Mouse (Mus musculus) hindbrain, embryonic 11.5 days (tissue): Measurements from ENCODE around the gene Dab2ip. TPM values are rescaled to one million over a fixed set of nuclear protein-coding genes. Genes with fewer than 3 reads are reported as not detected.

Source experiments
- ATAC-seq: fragments of 200-750 bp; cut with Nextera tagmentation; 2 replicates; pipeline ENCODE4 v1.8.0; 2017; ENCODE audit warnings: mild to moderate bottlenecking, moderate TSS enrichment, moderate library complexity; ENCODE audit not compliant: low FRiP score
- DNase-seq: peaks from one replicate; pipeline ENCODE4 v3.0.0-alpha.2; 2015; ENCODE audit warnings: low spot score
- H3K27ac ChIP-seq: fragments of 300-500 bp; sonication (generic); 2 replicates; pipeline ENCODE4 v1.5.1; 2014; ENCODE audit warnings: mild to moderate bottlenecking, low read depth, low read length
- H3K27me3 ChIP-seq: fragments of 300-500 bp; sonication (generic); 2 replicates; pipeline ENCODE4 v1.6.1; 2014; ENCODE audit warnings: mild to moderate bottlenecking, low read length, moderate library complexity, mixed read lengths; ENCODE audit not compliant: control insufficient read depth, insufficient read depth
- H3K36me3 ChIP-seq: fragments of 300-500 bp; sonication (generic); 2 replicates; pipeline ENCODE4 v1.6.1; 2014; ENCODE audit warnings: mild to moderate bottlenecking, low read length, moderate library complexity, mixed read lengths; ENCODE audit not compliant: control insufficient read depth, insufficient read depth
- H3K4me1 ChIP-seq: fragments of 300-500 bp; sonication (generic); replicated peaks from 2 replicates; pipeline ENCODE4 v1.6.1; 2014; ENCODE audit warnings: low read length, mixed read lengths; ENCODE audit not compliant: control insufficient read depth, insufficient read depth
- H3K4me2 ChIP-seq: fragments of 300-500 bp; sonication (generic); replicated peaks from 2 replicates; pipeline ENCODE4 v1.6.1; 2014; ENCODE audit warnings: mild to moderate bottlenecking, low read depth, low read length
- H3K4me3 ChIP-seq: fragments of 300-500 bp; sonication (generic); 2 replicates; pipeline ENCODE4 v1.5.1; 2014; ENCODE audit warnings: low read depth, low read length
- H3K9ac ChIP-seq: fragments of 300-500 bp; sonication (generic); 2 replicates; pipeline ENCODE4 v1.6.1; 2014; ENCODE audit warnings: low read depth, low read length
- H3K9me3 ChIP-seq: fragments of 300-500 bp; sonication (generic); 2 replicates; pipeline ENCODE4 v1.6.1; 2016; ENCODE audit warnings: low read length; ENCODE audit not compliant: control insufficient read depth
- WGBS: fragments of 180-500 bp; shearing (Covaris S2); extraction: QIAGEN DNeasy Blood & Tissue Kit; methylation state at CpG from one replicate; pipeline ENCODE4 v1.1.7; 2014; 5-methylcytosine and 5-hydroxymethylcytosine counted together
- polyA plus RNA-seq: library from polyadenylated mRNA; unstranded; fragments of >200 nt; fragmentation: Nextera tagmentation; extraction: Ambion mirVana; gene quantifications from 2 replicates; pipeline ENCODE4 v1.2.1, GENCODE M21; 2014

Dab2ip gene
- polyA plus RNA-seq, 1 experiment from 2014 or later = 37.8 TPM

DNA sequence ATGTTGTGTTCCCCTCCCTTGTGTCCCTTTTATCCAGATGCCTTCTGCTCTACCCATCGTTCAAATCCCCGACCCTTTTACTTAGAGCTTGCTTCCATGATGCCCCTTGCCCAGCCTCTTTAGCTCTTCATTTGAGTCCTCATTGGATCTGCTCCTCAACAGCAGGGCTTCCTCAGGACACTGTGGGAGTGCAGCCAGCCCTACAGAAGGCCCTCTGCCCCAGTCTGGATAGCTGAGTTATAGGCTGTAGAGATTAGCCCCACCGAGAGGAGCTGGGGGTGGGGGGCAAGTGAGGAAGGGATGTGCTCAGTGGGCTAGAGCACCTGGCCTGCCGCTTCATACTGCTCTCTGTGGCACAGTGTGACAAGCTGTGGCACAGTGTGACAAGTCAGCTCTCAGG is 120.4 kb downstream of the Dab2ip start:
- H3K27ac ChIP-seq = peak overlapping the region; percentile 10
- no peak overlapping the region for H3K4me2 ChIP-seq
- H3K9me3 ChIP-seq = no peaks in the 10 kb centered on the region
- no peaks in the 10 kb centered on the region for H3K36me3 ChIP-seq
- no peaks in the 10 kb centered on the region for H3K27me3 ChIP-seq
- ATAC-seq = no peak
- no peak for DNase-seq
- H3K4me1 ChIP-seq = peaks cover 19% of the 10 kb centered on the region
- peak overlapping the region; percentile 21; the same call in 1 of the 2 replicates for H3K9ac ChIP-seq
- no peak overlapping the region for H3K4me3 ChIP-seq
- 44% methylated on average over 4 of the region's 4 CpGs for WGBS

DNA sequence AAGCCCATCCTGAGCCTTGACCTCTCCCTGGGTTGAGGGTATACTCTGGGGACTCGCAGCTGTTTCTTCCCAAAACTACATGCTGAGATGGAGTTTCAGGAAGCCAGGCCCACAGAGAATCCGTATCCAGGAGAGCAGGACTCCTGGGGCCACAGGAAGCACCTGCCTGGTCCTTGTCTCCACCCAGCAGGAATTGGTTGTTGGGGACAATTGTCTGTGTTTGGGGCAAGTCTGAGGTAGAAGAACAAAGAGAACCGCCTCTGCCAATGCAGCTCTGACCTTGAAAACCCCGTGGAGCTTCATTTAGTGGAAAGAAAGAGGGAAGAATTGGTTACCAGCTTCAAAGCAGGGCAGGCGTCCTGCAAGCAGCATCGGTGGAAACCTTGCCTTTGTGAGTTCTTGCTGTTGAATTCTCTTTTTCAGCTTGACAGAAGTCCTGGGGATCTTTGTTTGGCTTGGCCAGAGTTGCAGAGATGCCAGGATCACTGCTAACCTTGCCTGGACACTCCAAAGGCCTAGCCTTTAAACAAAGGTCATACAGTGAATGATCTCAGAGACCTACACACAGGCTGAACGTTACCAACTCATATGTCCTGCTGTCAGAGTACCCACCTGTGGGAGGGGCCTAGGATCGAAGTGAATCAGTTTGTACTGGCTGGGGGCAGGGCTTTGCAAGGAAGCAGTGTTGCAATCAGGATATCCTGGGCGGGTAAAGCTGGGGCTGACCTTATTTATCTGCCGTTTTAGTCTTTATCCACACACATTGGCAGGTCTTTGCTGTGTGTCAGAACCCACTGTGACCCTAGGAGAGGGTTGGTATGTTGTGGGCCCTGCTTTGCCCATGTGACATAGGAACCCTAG is 122.0 kb downstream of the Dab2ip start:
- no peak for ATAC-seq
- 23% methylated on average over 10 of the region's 10 CpGs for WGBS
- Histone ChIP-seq H3K4me1 (peaks cover 20% of the 10 kb centered on the region), H3K9me3 (no peaks in the 10 kb centered on the region), H3K9ac (no peak overlapping the region), H3K4me3 (no peak overlapping the region), H3K4me2 (no peak overlapping the region), H3K27ac (no peak overlapping the region), H3K36me3 (no peaks in the 10 kb centered on the region), H3K27me3 (no peaks in the 10 kb centered on the region)
- DNase-seq = no peak

DNA sequence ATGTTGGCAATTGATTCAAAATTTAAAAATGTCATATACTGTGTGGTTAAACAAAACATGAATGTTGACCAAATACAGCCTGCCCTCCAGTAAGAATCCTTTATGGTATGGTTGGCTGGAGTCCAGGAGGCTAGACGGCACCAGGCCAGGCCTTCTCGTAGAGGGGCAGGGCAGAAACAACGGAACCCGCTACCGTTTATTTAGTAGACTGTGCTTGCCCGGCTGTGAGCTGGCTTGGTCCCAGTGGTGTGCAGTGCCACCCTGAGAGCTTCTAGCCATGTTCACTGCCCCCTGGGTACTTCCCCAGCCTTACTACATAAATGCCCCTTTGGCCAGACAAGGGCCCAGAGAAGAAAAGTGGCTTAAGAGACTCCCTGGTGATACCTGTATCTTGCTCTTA is 122.8 kb downstream of the Dab2ip start:
- WGBS = 76% methylated on average over 6 of the region's 6 CpGs
- H3K27ac ChIP-seq = no peak overlapping the region
- no peak for DNase-seq

DNA sequence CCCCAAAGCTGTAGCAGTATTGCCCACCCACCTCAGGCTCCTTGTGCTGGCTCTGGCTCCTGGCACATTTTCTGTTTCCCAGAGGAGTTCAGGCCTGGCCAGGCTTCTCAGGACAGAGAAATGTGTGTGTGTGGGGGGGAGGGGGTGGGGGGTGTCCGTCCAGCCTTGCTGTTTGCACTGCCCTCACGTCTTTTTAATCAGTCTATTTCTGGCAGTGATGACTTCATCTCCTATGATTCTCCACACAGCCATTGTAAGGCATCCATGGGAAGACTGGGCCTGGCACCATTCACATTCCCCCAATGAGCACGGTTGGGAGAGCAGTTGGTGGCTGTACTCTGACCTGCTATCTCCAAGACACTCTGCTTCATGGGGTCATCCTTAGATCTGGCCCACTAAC is 125.9 kb downstream of the Dab2ip start:
- 34% methylated on average over 3 of the region's 3 CpGs for WGBS
- no peak overlapping the region for H3K4me3 ChIP-seq

More for the DNA sequence above, 122.8 kb downstream of the Dab2ip start:
- Histone ChIP-seq H3K27me3 (no peaks in the 10 kb centered on the region), H3K4me2 (no peak overlapping the region), H3K36me3 (no peaks in the 10 kb centered on the region), H3K9me3 (no peaks in the 10 kb centered on the region), H3K9ac (no peak overlapping the region), H3K4me1 (peaks cover 18% of the 10 kb centered on the region), H3K4me3 (no peak overlapping the region)
- no peak for ATAC-seq

DNA sequence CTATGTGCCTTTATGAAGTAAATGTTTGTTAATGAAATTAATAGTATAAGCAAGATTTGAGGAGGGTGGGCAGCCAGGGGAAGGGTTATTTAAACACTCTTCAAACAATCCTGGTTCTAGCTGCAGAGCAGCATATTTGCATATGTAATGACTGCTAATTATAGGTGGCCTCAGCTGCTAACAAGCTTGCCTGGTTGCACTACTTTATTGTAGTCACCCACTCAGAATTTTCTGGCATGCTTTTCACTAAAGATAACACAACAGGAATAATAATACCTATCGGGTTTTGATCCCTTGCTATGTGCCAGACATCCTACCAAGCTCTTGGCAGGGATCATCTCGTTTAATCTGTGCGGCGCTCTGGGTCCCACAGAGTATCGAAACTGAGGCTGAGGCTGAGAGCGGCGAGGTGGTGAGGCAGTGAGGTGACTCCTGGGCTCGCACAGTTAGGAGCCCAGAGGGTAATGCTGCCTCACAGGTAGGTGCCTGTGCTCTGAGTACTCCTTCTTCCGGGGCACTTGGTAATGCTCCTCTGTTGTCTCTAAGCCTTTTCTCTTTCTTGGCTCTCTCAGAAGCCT is 126.8 kb downstream of the Dab2ip start:
- H3K9me3 ChIP-seq = no peaks in the 10 kb centered on the region
- no peaks in the 10 kb centered on the region for H3K27me3 ChIP-seq
- DNase-seq = no peak
- no peak overlapping the region for H3K27ac ChIP-seq
- H3K36me3 ChIP-seq = no peaks in the 10 kb centered on the region
- H3K9ac ChIP-seq = no peak overlapping the region
- no peak for ATAC-seq
- 61% methylated on average over 9 of the region's 9 CpGs for WGBS
- H3K4me2 ChIP-seq = no peak overlapping the region
- H3K4me1 ChIP-seq = 0 out of 2 replicates have a peak, but pooled peaks cover 2% of the 10 kb centered on the region
- H3K4me3 ChIP-seq = no peak overlapping the region

More for the DNA sequence above, 125.9 kb downstream of the Dab2ip start:
- Histone ChIP-seq H3K4me1 (0 out of 2 replicates have a peak, but pooled peaks cover 2% of the 10 kb centered on the region), H3K27me3 (no peaks in the 10 kb centered on the region), H3K9ac (no peak overlapping the region), H3K9me3 (no peaks in the 10 kb centered on the region), H3K4me2 (no peak overlapping the region), H3K27ac (no peak overlapping the region), H3K36me3 (no peaks in the 10 kb centered on the region)
- DNase-seq = no peak
- no peak for ATAC-seq

DNA sequence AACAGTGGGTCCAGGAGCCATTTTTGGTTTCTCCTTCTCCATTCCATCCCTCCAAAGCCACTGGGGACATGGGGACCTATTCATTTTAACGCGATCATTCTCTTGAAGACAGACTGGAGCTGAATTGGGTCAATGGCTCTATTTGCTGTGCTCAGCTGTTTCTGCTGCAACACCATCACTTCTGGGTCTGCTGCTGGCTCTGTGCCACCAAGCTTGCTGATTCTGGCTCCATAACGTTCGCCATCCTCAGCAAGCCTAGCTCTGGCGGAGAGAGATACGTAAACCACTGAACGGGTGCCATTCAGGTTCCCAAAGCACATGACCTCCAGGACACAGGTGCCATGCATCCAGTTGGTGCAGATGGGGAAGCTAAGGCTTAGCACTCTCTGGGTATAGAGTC is 128.0 kb downstream of the Dab2ip start:
- no peak for ATAC-seq
- WGBS = 88% methylated on average over 7 of the region's 7 CpGs
- no peak overlapping the region for H3K27ac ChIP-seq

DNA sequence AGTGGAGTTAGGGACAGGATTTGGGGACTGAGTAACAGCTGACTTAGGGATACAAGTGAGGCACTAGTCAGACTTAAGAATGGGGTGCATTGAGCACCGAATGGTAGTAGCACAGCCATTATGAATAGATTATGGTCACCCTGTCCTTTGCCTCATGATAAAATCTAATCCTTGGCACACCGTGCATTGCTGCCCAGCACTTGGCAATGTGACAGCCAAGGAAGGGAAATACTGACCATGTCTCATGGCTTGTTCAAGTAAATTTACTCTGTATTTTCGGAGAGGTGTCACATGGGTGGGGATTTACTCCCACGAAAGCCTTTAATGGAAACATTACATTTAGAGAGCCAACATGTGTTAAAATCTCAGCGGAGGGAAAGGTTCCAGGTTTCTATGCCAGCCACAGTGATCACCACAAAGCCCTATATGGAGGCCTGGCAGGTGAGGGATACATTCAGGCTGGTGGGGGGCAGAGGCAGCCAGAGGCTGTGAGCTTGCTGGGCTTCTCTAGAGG is 129.5 kb downstream of the Dab2ip start:
- H3K27ac ChIP-seq = no peak overlapping the region
- peaks cover 16% of the 10 kb centered on the region; the same call in 1 of the 2 replicates for H3K4me1 ChIP-seq
- ATAC-seq (no peak), DNase-seq (no peak)
- no peak overlapping the region for H3K4me2 ChIP-seq
- H3K36me3 ChIP-seq = no peaks in the 10 kb centered on the region
- WGBS = 89% methylated on average over 5 of the region's 5 CpGs
- H3K9me3 ChIP-seq = no peaks in the 10 kb centered on the region
- no peaks in the 10 kb centered on the region for H3K27me3 ChIP-seq
- no peak overlapping the region for H3K9ac ChIP-seq
- no peak overlapping the region for H3K4me3 ChIP-seq

More for the DNA sequence above, 128.0 kb downstream of the Dab2ip start:
- H3K27me3 ChIP-seq = no peaks in the 10 kb centered on the region
- H3K9me3 ChIP-seq = no peaks in the 10 kb centered on the region
- H3K4me3 ChIP-seq = no peak overlapping the region
- no peaks in the 10 kb centered on the region for H3K36me3 ChIP-seq
- peaks cover 7% of the 10 kb centered on the region; the same call in 1 of the 2 replicates for H3K4me1 ChIP-seq
- H3K9ac ChIP-seq = no peak overlapping the region
- no peak overlapping the region for H3K4me2 ChIP-seq
- DNase-seq = no peak

DNA sequence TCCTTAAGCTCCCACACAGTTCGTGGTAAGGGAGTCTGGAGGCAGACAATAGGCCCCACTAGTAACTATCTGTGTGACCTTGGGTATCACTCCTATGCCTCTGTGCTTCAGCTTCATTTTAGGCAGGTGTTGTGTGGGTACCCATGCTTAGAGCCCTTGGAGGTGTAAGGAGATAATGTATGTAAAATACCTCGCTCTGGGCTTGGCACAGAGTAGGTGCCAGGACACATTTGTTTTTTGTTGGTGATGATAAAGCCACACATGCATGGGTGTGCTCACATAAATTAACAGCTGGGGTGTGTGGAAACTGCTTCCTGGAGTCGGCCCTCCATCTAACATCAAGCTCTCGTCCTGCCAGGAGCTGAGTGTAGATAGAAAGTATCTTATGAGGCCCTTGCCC is 130.1 kb downstream of the Dab2ip start:
- Histone ChIP-seq H3K27ac (no peak overlapping the region), H3K36me3 (no peaks in the 10 kb centered on the region), H3K27me3 (no peaks in the 10 kb centered on the region), H3K9me3 (no peaks in the 10 kb centered on the region), H3K4me2 (no peak overlapping the region), H3K4me3 (no peak overlapping the region), H3K9ac (no peak overlapping the region), H3K4me1 (peaks cover 16% of the 10 kb centered on the region; the same call in 1 of the 2 replicates)
- 85% methylated on average over 4 of the region's 4 CpGs for WGBS
- ATAC-seq (no peak), DNase-seq (no peak)
